Mouse (Mus musculus) liver, embryonic 18 days (tissue): ENCODE measurements around the gene Klf16. TPM values are rescaled to one million over a fixed set of nuclear protein-coding genes. Genes with fewer than 3 reads are reported as not detected.

Experiments
- polyA plus RNA-seq: library from polyadenylated mRNA; depleted of rRNA; stranded (reverse); fragments of >200 nt; gene quantifications from 2 replicates; pipeline ENCODE4 v1.2.3, GENCODE M21; 2012; rRNA removed

Klf16 gene
- 5.5 and 6.4 TPM in 2 replicates for polyA plus RNA-seq

GRCm38 (mm10) chr10:80577195-80578130 lies at the start of gene Klf16:
Gene Klf16 (minus strand): TSS chr10:80577321.

GRCm38 (mm10) chr10:80622661-80623456 lies 45.7 kb upstream of the Klf16 start, which contains the start of gene Csnk1g2:
Gene Csnk1g2 (plus strand): TSS chr10:80622838.

GRCm38 (mm10) chr10:80605721-80606120 lies 28.6 kb upstream of the Klf16 start, which contains the start of gene Gm49322:
Gene Gm49322 (plus strand): TSS chr10:80606021.

GRCm38 (mm10) chr10:80602698-80603325 lies 25.7 kb upstream of the Klf16 start, which contains the start of the genes Scamp4 and Adat3:
Gene Scamp4 (plus strand): TSS chr10:80602872.
Gene Adat3 (plus strand): TSS chr10:80602880.

GRCm38 (mm10) chr10:80589879-80590854 lies 13.0 kb upstream of the Klf16 start, which contains the start of gene Abhd17a:
Gene Abhd17a (minus strand): TSS chr10:80590341.

GRCm38 (mm10) chr10:80561116-80561944 lies 15.8 kb downstream of the Klf16 start, which contains the start of gene Rexo1:
Gene Rexo1 (minus strand): TSS chr10:80561560.

GRCm38 (mm10) chr10:80538710-80539394 lies 38.3 kb downstream of the Klf16 start, which contains the start of gene Atp8b3:
Gene Atp8b3 (minus strand): TSS chr10:80539124.

Other genes starting within 250 kb of the Klf16 start
- gene Pcsk4, start 247.8 kb downstream of the Klf16 start, polyA plus RNA-seq: 9.3 and 9.5 TPM in 2 replicates
- 35.1 and 42.1 TPM in 2 replicates for gene Reep6, start 247.4 kb downstream of the Klf16 start, polyA plus RNA-seq
- gene Adamtsl5, start 228.9 kb downstream of the Klf16 start, polyA plus RNA-seq: 2.4 and 3.2 TPM in 2 replicates
- 0.42 and 0.46 TPM in 2 replicates for gene Plk5, start 220.9 kb downstream of the Klf16 start, polyA plus RNA-seq
- 2.4 and 2.5 TPM in 2 replicates for gene Mex3d, start 189.7 kb downstream of the Klf16 start, polyA plus RNA-seq
- gene Mbd3, start 177.8 kb downstream of the Klf16 start, polyA plus RNA-seq: 54.7 and 60.4 TPM in 2 replicates
- gene Uqcr11, start 170.5 kb downstream of the Klf16 start, polyA plus RNA-seq: 756 and 889 TPM in 2 replicates
- gene Tcf3, start 143.7 kb downstream of the Klf16 start, polyA plus RNA-seq: 30.8 and 34.7 TPM in 2 replicates
- 0.01 TPM in 2 replicates for gene Onecut3, start 82.5 kb downstream of the Klf16 start, polyA plus RNA-seq
- gene Atp8b3, start 38.2 kb downstream of the Klf16 start, polyA plus RNA-seq: 0.01 TPM in 2 replicates
- gene Rexo1, start 15.8 kb downstream of the Klf16 start, polyA plus RNA-seq: 14.0 and 19.7 TPM in 2 replicates
- gene Abhd17a, start 13.0 kb upstream of the Klf16 start, polyA plus RNA-seq: 39.9 and 40.7 TPM in 2 replicates
- gene Scamp4, start 25.6 kb upstream of the Klf16 start, polyA plus RNA-seq: 17.8 and 19.9 TPM in 2 replicates
- 3.1 and 3.6 TPM in 2 replicates for gene Adat3, start 25.6 kb upstream of the Klf16 start, polyA plus RNA-seq
- gene Gm49322, start 28.7 kb upstream of the Klf16 start, polyA plus RNA-seq: 0.74 and 0.80 TPM in 2 replicates
- gene Csnk1g2, start 45.5 kb upstream of the Klf16 start, polyA plus RNA-seq: 61.9 and 64.2 TPM in 2 replicates
- 10.7 TPM in 2 replicates for gene Btbd2, start 79.8 kb upstream of the Klf16 start, polyA plus RNA-seq
- 42.1 and 45.1 TPM in 2 replicates for gene Mknk2, start 100.8 kb upstream of the Klf16 start, polyA plus RNA-seq
- gene Mob3a, start 124.7 kb upstream of the Klf16 start, polyA plus RNA-seq: 12.3 and 13.5 TPM in 2 replicates
- gene Izumo4, start 124.9 kb upstream of the Klf16 start, polyA plus RNA-seq: 11.0 and 12.1 TPM in 2 replicates
- 26.6 and 31.1 TPM in 2 replicates for gene Ap3d1, start 164.9 kb upstream of the Klf16 start, polyA plus RNA-seq
- 4.8 and 5.8 TPM in 2 replicates for gene Dot1l, start 177.9 kb upstream of the Klf16 start, polyA plus RNA-seq
- 18.1 and 20.1 TPM in 2 replicates for gene Sf3a2, start 220.9 kb upstream of the Klf16 start, polyA plus RNA-seq
- 33.7 and 36.1 TPM in 2 replicates for gene Plekhj1, start 221.3 kb upstream of the Klf16 start, polyA plus RNA-seq
- 0.19 and 0.23 TPM in 2 replicates for gene Amh, start 227.9 kb upstream of the Klf16 start, polyA plus RNA-seq
- 0.06 and 0.07 TPM in 2 replicates for gene Jsrp1, start 236.2 kb upstream of the Klf16 start, polyA plus RNA-seq
- 573 TPM in 2 replicates for gene Oaz1, start 249.3 kb upstream of the Klf16 start, polyA plus RNA-seq